Mouse (Mus musculus) hindbrain, embryonic 11.5 days (tissue): Measurements from ENCODE around the gene Cnot1. TPM values are rescaled to one million over a fixed set of nuclear protein-coding genes. Genes with fewer than 3 reads are reported as not detected.

Experiments used
- ATAC-seq: fragments of 200-750 bp; cut with Nextera tagmentation; 2 replicates; pipeline ENCODE4 v1.8.0; 2017; ENCODE audit warnings: mild to moderate bottlenecking, moderate TSS enrichment, moderate library complexity; ENCODE audit not compliant: low FRiP score
- DNase-seq: peaks from one replicate; pipeline ENCODE4 v3.0.0-alpha.2; 2015; ENCODE audit warnings: low spot score
- H3K27ac ChIP-seq: fragments of 300-500 bp; sonication (generic); 2 replicates; pipeline ENCODE4 v1.5.1; 2014; ENCODE audit warnings: mild to moderate bottlenecking, low read depth, low read length
- H3K27me3 ChIP-seq: fragments of 300-500 bp; sonication (generic); 2 replicates; pipeline ENCODE4 v1.6.1; 2014; ENCODE audit warnings: mild to moderate bottlenecking, low read length, moderate library complexity, mixed read lengths; ENCODE audit not compliant: control insufficient read depth, insufficient read depth
- H3K36me3 ChIP-seq: fragments of 300-500 bp; sonication (generic); 2 replicates; pipeline ENCODE4 v1.6.1; 2014; ENCODE audit warnings: mild to moderate bottlenecking, low read length, moderate library complexity, mixed read lengths; ENCODE audit not compliant: control insufficient read depth, insufficient read depth
- H3K4me1 ChIP-seq: fragments of 300-500 bp; sonication (generic); replicated peaks from 2 replicates; pipeline ENCODE4 v1.6.1; 2014; ENCODE audit warnings: low read length, mixed read lengths; ENCODE audit not compliant: control insufficient read depth, insufficient read depth
- H3K4me2 ChIP-seq: fragments of 300-500 bp; sonication (generic); replicated peaks from 2 replicates; pipeline ENCODE4 v1.6.1; 2014; ENCODE audit warnings: mild to moderate bottlenecking, low read depth, low read length
- H3K4me3 ChIP-seq: fragments of 300-500 bp; sonication (generic); 2 replicates; pipeline ENCODE4 v1.5.1; 2014; ENCODE audit warnings: low read depth, low read length
- H3K9ac ChIP-seq: fragments of 300-500 bp; sonication (generic); 2 replicates; pipeline ENCODE4 v1.6.1; 2014; ENCODE audit warnings: low read depth, low read length
- H3K9me3 ChIP-seq: fragments of 300-500 bp; sonication (generic); 2 replicates; pipeline ENCODE4 v1.6.1; 2016; ENCODE audit warnings: low read length; ENCODE audit not compliant: control insufficient read depth
- WGBS: fragments of 180-500 bp; shearing (Covaris S2); extraction: QIAGEN DNeasy Blood & Tissue Kit; methylation state at CpG from one replicate; pipeline ENCODE4 v1.1.7; 2014; 5-methylcytosine and 5-hydroxymethylcytosine counted together
- polyA plus RNA-seq: library from polyadenylated mRNA; unstranded; fragments of >200 nt; fragmentation: Nextera tagmentation; extraction: Ambion mirVana; gene quantifications from 2 replicates; pipeline ENCODE4 v1.2.1, GENCODE M21; 2014

The Cnot1 gene
- polyA plus RNA-seq, 1 experiment from 2014 or later = 88.2 TPM

DNA sequence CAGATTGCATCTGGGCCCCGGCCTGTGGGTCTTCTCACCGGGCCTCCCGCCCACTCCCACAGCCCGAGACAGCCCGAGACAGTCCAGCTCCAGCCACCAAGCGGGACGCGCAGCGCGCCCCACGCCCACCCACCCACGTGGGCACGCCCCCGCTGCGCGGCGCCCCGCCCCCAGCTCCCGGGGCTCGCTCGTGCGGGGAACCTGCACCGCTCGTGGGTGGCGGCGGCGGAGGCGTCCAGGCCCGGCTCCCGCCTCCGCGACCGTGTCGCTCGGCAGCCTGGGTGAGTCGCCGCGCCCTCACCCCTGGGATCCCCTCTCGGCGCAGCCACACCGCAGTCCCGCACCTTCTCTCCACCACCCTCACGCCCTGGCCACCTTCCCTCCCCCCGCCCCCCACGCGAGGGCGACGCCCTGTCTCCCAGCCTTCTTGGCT is 129.7 kb downstream of the Cnot1 start:
- Histone ChIP-seq H3K36me3 (no peaks in the 10 kb centered on the region), H3K4me3 (peak overlapping the region; percentile 57), H3K4me2 (peak overlapping the region; percentile 98), H3K27me3 (peaks cover 42% of the 10 kb centered on the region), H3K4me1 (peaks cover 2% of the 10 kb centered on the region), H3K9me3 (no peaks in the 10 kb centered on the region), H3K27ac (0 out of 2 replicates have a peak overlapping the region, but pooled peaks have one; percentile 10), H3K9ac (peak overlapping the region; percentile 63)
- DNase-seq (peak; percentile 39), ATAC-seq (peak; percentile 63)
- WGBS = 0% methylated on average over 6 of the region's 48 CpGs

DNA sequence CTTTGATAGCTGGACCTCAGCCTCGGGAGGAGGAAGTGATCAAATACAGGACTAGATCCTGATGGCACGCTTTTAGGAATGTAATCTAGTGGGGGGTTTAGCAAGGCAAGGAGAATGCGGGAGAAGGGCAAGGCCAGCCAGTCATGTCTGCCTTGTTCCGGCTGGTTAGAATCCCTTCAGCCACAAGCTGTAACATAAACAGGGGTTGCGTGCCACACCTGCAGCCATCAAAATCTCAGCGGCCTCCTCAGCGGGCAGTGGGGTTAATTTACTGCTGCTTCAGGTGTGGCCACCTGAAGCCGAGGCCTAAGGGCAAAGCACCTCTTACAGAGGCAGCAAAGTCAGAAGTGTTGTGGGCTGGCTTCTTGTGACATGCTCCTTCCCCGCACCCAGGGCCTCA is 130.6 kb downstream of the Cnot1 start, which contains the start of gene Ndrg4:
Ndrg4 (plus strand) TSS at position 350 of the 400 bp plus-strand sequence.
- H3K9ac ChIP-seq = peak within 1 kb of the TSS; percentile 63
- DNase-seq = no peak

DNA sequence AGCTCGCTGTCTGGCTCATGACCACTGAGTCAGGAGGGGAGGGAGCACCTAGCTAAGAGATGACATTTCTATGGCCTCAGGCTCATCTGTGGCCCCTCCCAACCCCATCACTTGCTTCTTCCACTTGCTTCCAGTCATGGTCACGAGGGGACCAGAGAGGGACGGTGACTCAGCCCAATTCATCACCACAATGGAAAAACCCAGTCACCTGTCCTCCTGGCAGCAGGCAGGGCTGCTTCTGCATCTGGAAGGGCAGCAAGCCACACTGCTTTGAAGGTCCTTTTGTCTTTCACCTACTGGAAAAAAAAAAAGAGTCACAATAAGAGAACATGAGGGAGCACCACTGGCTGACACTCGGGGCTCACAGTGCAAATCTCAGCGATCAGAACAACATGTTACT is 134.5 kb downstream of the Cnot1 start:
- WGBS = 81% methylated on average over 5 of the region's 5 CpGs
- no peak overlapping the region for H3K4me2 ChIP-seq
- DNase-seq (no peak), ATAC-seq (no peak)
- no peak overlapping the region for H3K9ac ChIP-seq
- no peaks in the 10 kb centered on the region for H3K36me3 ChIP-seq
- H3K4me3 ChIP-seq = no peak overlapping the region
- H3K9me3 ChIP-seq = no peaks in the 10 kb centered on the region
- no peak overlapping the region for H3K27ac ChIP-seq
- no peaks in the 10 kb centered on the region; the same call in 1 of the 2 replicates for H3K4me1 ChIP-seq
- peaks cover 22% of the 10 kb centered on the region for H3K27me3 ChIP-seq

More for the DNA sequence above, 130.6 kb downstream of the Cnot1 start, which contains the start of gene Ndrg4:
- Histone ChIP-seq H3K4me2 (peak within 1 kb of the TSS; percentile 98), H3K27ac (0 out of 2 replicates have a peak within 1 kb of the TSS, but pooled peaks have one; percentile 10), H3K4me1 (peaks cover 2% of the 10 kb centered on the region), H3K36me3 (no peaks in the 10 kb centered on the region), H3K27me3 (peaks cover 42% of the 10 kb centered on the region), H3K9me3 (no peaks in the 10 kb centered on the region), H3K4me3 (peak within 1 kb of the TSS; percentile 57)
- no peak for ATAC-seq
- WGBS = 46% methylated on average over 9 of the region's 9 CpGs

DNA sequence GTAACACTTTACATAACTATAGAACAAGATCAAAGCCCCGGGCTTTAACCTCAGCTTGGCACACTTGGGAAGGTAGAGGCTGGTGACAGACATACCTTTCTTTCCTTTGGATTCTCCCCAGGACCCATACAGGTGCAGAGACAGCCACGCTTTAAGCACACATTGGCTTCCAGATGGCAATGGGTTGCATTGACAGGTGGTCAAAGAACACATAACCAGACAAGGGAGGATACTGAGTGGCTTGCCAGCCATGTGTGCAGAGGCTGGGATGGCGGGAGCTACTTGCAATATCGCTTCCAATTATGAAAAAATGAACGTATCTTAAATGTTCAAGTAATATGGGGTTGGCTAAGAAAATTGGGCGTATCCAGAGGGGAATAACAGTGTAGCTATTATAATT is 135.4 kb downstream of the Cnot1 start:
- no peaks in the 10 kb centered on the region for H3K4me1 ChIP-seq
- H3K4me2 ChIP-seq = no peak overlapping the region
- H3K27ac ChIP-seq = no peak overlapping the region
- peaks cover 12% of the 10 kb centered on the region for H3K27me3 ChIP-seq
- H3K4me3 ChIP-seq = no peak overlapping the region
- 91% methylated on average over 6 of the region's 6 CpGs for WGBS
- no peaks in the 10 kb centered on the region for H3K36me3 ChIP-seq
- ATAC-seq = no peak
- no peak for DNase-seq
- no peak overlapping the region for H3K9ac ChIP-seq
- H3K9me3 ChIP-seq = no peaks in the 10 kb centered on the region

DNA sequence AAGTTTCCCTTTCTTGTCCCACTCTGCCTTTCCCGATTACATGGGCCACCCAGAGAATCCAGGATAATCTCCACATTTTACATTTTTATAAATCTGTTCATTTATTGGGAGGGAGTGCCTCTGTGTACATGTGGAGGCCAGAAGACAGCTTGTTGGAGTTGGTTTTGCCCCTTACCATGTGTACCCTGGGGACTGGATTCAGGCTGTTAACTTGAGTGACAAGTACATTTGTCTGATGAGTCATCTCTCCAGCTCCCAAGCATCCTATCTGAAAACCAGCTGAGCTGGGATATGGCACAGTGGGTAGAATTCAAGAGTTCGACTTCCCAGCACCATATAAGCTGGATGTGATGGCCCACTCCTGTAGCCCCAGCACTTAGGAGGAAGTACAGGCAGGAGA is 137.3 kb downstream of the Cnot1 start:
- Histone ChIP-seq H3K4me1 (no peaks in the 10 kb centered on the region), H3K27ac (no peak overlapping the region), H3K27me3 (peaks cover 1% of the 10 kb centered on the region; the same call in 1 of the 2 replicates), H3K36me3 (no peaks in the 10 kb centered on the region), H3K9ac (no peak overlapping the region), H3K4me2 (no peak overlapping the region), H3K9me3 (no peaks in the 10 kb centered on the region), H3K4me3 (no peak overlapping the region)
- WGBS = 79% methylated on average over 2 of the region's 2 CpGs
- no peak for DNase-seq
- ATAC-seq = no peak

Other genes with a start within 250 kb of the Cnot1 start
- not detected in 2 replicates for gene Prss54, start 231.1 kb downstream of the Cnot1 start, polyA plus RNA-seq
- gene Gins3, start 174.0 kb downstream of the Cnot1 start, polyA plus RNA-seq = 24.1 and 25.1 TPM in 2 replicates
- 45.0 and 61.6 TPM in 2 replicates for gene Ndrg4, start 130.5 kb downstream of the Cnot1 start, polyA plus RNA-seq
- 18.2 and 21.3 TPM in 2 replicates for gene Setd6, start 91.6 kb downstream of the Cnot1 start, polyA plus RNA-seq
- 380 and 392 TPM in 2 replicates for gene Sap18b, start 17.9 kb upstream of the Cnot1 start, polyA plus RNA-seq
- gene Slc38a7, start 46.1 kb upstream of the Cnot1 start, polyA plus RNA-seq = 14.3 and 16.8 TPM in 2 replicates
- gene Got2, start 81.1 kb upstream of the Cnot1 start, polyA plus RNA-seq = 82.5 and 84.8 TPM in 2 replicates